Mouse (Mus musculus) ZHBTc4 (cell line): ENCODE data around the gene Rad9a.

Experiments used
- DNase-seq: peaks from one replicate; pipeline ENCODE4 v3.0.0-alpha.2; 2011; ENCODE audit warnings: low read depth, low spot score

Gene Rad9a

GRCm38 (mm10) chr19:4164100-4164499 lies 37.4 kb downstream of the Rad9a start:
- DNase-seq, result no peak

- no peak for DNase-seq
Measured at GRCm38 (mm10) chr19:4163543-4163887, 37.9 kb downstream of the Rad9a start.

GRCm38 (mm10) chr19:4162646-4163542 lies 38.6 kb downstream of the Rad9a start, which contains the start of gene Rps6kb2:
Gene Rps6kb2, minus strand, starts transcription at chr19:4163354.
- peak; percentile 97 for DNase-seq

GRCm38 (mm10) chr19:4159049-4159448 lies 42.4 kb downstream of the Rad9a start:
- DNase-seq, result no peak

- no peak for DNase-seq
Measured at GRCm38 (mm10) chr19:4156771-4157170, 44.7 kb downstream of the Rad9a start.

- DNase-seq, result no peak
Measured at GRCm38 (mm10) chr19:4156073-4156579, 45.3 kb downstream of the Rad9a start.

- no peak for DNase-seq
Measured at GRCm38 (mm10) chr19:4155223-4156072, 46.0 kb downstream of the Rad9a start.

GRCm38 (mm10) chr19:4154437-4155222 lies 46.8 kb downstream of the Rad9a start:
- DNase-seq, result no peak

- no peak for DNase-seq
Measured at GRCm38 (mm10) chr19:4153232-4153654, 48.2 kb downstream of the Rad9a start, which contains the start of gene Ptprcap. Gene Ptprcap, plus strand, starts transcription at chr19:4153604.

- no peak for DNase-seq
Measured at GRCm38 (mm10) chr19:4152445-4153231, 48.8 kb downstream of the Rad9a start.

- peak; percentile 29 for DNase-seq
Measured at GRCm38 (mm10) chr19:4151898-4152297, 49.6 kb downstream of the Rad9a start.

- DNase-seq, result no peak
Measured at GRCm38 (mm10) chr19:4151488-4151860, 50.0 kb downstream of the Rad9a start.

- DNase-seq, result peak; percentile 25
Measured at GRCm38 (mm10) chr19:4150567-4151487, 50.6 kb downstream of the Rad9a start.

- no peak for DNase-seq
Measured at GRCm38 (mm10) chr19:4149764-4150461, 51.5 kb downstream of the Rad9a start.

- no peak for DNase-seq
Measured at GRCm38 (mm10) chr19:4149283-4149682, 52.2 kb downstream of the Rad9a start.

GRCm38 (mm10) chr19:4148819-4149218 lies 52.6 kb downstream of the Rad9a start:
- DNase-seq, result no peak

GRCm38 (mm10) chr19:4148491-4148806 lies 53.0 kb downstream of the Rad9a start, which contains the start of gene Coro1b:
Gene Coro1b, plus strand, starts transcription at chr19:4148619.
- DNase-seq, result peak; percentile 97

- no peak for DNase-seq
Measured at GRCm38 (mm10) chr19:4147782-4148490, 53.5 kb downstream of the Rad9a start.
